Mouse (Mus musculus) limb, embryonic 11.5 days (tissue): Measurements from ENCODE around the gene Atp9a. TPM values are rescaled to one million over a fixed set of nuclear protein-coding genes. Genes with fewer than 3 reads are reported as not detected.

Experiments used
- ATAC-seq: fragments of 200-750 bp; cut with Nextera tagmentation; 2 replicates; pipeline ENCODE4 v1.8.0; 2017; ENCODE audit warnings: low read depth; ENCODE audit not compliant: insufficient number of reproducible peaks, low FRiP score, low TSS enrichment
- DNase-seq: peaks from one replicate; pipeline ENCODE4 v3.0.0-alpha.2; 2015; ENCODE audit warnings: low spot score
- H3K27ac ChIP-seq: fragments of 300-500 bp; sonication (generic); replicated peaks from 2 replicates; pipeline ENCODE4 v1.5.1; 2014; ENCODE audit warnings: low read depth, mild to moderate bottlenecking, low read length
- H3K27me3 ChIP-seq: fragments of 300-500 bp; sonication (generic); 2 replicates; pipeline ENCODE4 v1.6.1; 2014; ENCODE audit warnings: mild to moderate bottlenecking, low read length, mixed read lengths; ENCODE audit not compliant: control insufficient read depth, insufficient read depth
- H3K36me3 ChIP-seq: fragments of 300-500 bp; sonication (generic); 2 replicates; pipeline ENCODE4 v1.6.1; 2014; ENCODE audit warnings: mild to moderate bottlenecking, low read length, moderate library complexity, mixed read lengths; ENCODE audit not compliant: control insufficient read depth, insufficient read depth
- H3K4me1 ChIP-seq: fragments of 300-500 bp; sonication (generic); 2 replicates; pipeline ENCODE4 v1.6.1; 2014; ENCODE audit warnings: low read length, mixed read lengths; ENCODE audit not compliant: control insufficient read depth, insufficient read depth
- H3K4me2 ChIP-seq: fragments of 300-500 bp; sonication (generic); 2 replicates; pipeline ENCODE4 v1.6.1; 2014; ENCODE audit warnings: low read depth, mild to moderate bottlenecking, moderate library complexity; ENCODE audit not compliant: severe bottlenecking
- H3K4me3 ChIP-seq: fragments of 300-500 bp; sonication (generic); 2 replicates; pipeline ENCODE4 v1.5.1; 2014; ENCODE audit warnings: low read depth, low read length
- H3K9ac ChIP-seq: fragments of 300-500 bp; sonication (generic); 2 replicates; pipeline ENCODE4 v1.6.1; 2014; ENCODE audit warnings: mild to moderate bottlenecking, low read length
- H3K9me3 ChIP-seq: fragments of 300-500 bp; sonication (generic); 2 replicates; pipeline ENCODE4 v1.6.1; 2016; ENCODE audit warnings: low read length; ENCODE audit not compliant: control insufficient read depth
- WGBS: fragments of 180-500 bp; shearing (Covaris S2); extraction: QIAGEN DNeasy Blood & Tissue Kit; methylation state at CpG from one replicate; pipeline ENCODE4 v1.1.7; 2014; 5-methylcytosine and 5-hydroxymethylcytosine counted together
- polyA plus RNA-seq: library from polyadenylated mRNA; unstranded; fragments of >200 nt; fragmentation: Nextera tagmentation; extraction: Ambion mirVana; gene quantifications from 2 replicates; pipeline ENCODE4 v1.2.1, GENCODE M21; 2014

Atp9a gene
- polyA plus RNA-seq, 1 experiment from 2014 or later = 7.0 TPM

DNA sequence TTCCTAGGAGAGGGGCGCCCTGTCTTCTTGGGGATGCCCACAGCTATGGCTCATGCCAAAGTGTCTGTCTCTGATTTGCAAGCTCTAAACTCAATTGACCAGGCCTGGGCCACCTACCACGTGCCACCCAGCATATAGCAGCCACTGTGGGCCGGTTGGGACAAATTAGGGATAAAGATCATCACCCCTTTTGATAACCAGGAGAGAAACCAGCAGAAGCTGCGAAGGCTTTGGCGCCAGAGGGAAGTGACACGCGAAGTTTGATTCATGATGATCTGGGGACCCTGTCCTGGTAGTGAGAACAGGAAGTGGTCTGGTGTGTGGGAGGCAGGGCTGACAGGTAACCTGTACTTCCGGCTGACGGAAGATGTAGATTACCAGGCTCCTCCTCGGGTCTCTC, 151.7 kb downstream of the Atp9a start:
- peaks cover 8% of the 10 kb centered on the region for H3K4me1 ChIP-seq
- 36% methylated on average over 10 of the region's 10 CpGs for WGBS
- H3K4me2 ChIP-seq = peak overlapping the region; percentile 68
- H3K9me3 ChIP-seq = no peaks in the 10 kb centered on the region
- H3K27ac ChIP-seq = no peak overlapping the region
- DNase-seq = no peak
- H3K36me3 ChIP-seq = no peaks in the 10 kb centered on the region
- peak overlapping the region; percentile 31 for H3K4me3 ChIP-seq
- ATAC-seq = 0 out of 2 replicates have a peak, but pooled peaks have one; percentile 17
- H3K27me3 ChIP-seq = peaks cover 18% of the 10 kb centered on the region
- no peak overlapping the region for H3K9ac ChIP-seq

DNA sequence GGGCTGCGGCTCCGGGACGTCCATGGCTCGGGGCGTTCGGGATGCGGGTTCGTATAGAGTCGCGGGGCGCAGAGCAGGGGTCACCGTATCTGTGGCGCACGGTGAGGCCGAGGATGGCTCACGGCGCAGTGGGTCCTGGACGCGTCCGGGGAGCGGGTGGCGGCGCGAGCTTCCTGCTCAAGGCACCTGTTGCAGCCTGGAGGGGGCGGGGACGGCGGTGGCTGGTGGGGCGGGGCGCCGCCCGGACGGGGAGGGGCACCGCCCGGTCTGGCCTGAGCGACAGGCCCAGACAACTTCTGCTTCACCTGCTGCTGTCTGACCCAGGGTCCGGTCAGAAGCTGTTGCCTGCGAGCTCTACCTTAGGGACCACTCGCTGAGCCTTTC, 152.0 kb downstream of the Atp9a start:
- ATAC-seq (peak; percentile 69; the same call in 1 of the 2 replicates), DNase-seq (peak; percentile 49)
- H3K27me3 ChIP-seq = peaks cover 18% of the 10 kb centered on the region
- 0 out of 2 replicates have a peak overlapping the region, but pooled peaks have one; percentile 17 for H3K9ac ChIP-seq
- no peak overlapping the region for H3K27ac ChIP-seq
- WGBS = 1% methylated on average over 38 of the region's 38 CpGs
- no peaks in the 10 kb centered on the region for H3K9me3 ChIP-seq
- peak overlapping the region; percentile 31 for H3K4me3 ChIP-seq
- H3K36me3 ChIP-seq = no peaks in the 10 kb centered on the region
- peak overlapping the region; percentile 68 for H3K4me2 ChIP-seq
- peaks cover 8% of the 10 kb centered on the region for H3K4me1 ChIP-seq

DNA sequence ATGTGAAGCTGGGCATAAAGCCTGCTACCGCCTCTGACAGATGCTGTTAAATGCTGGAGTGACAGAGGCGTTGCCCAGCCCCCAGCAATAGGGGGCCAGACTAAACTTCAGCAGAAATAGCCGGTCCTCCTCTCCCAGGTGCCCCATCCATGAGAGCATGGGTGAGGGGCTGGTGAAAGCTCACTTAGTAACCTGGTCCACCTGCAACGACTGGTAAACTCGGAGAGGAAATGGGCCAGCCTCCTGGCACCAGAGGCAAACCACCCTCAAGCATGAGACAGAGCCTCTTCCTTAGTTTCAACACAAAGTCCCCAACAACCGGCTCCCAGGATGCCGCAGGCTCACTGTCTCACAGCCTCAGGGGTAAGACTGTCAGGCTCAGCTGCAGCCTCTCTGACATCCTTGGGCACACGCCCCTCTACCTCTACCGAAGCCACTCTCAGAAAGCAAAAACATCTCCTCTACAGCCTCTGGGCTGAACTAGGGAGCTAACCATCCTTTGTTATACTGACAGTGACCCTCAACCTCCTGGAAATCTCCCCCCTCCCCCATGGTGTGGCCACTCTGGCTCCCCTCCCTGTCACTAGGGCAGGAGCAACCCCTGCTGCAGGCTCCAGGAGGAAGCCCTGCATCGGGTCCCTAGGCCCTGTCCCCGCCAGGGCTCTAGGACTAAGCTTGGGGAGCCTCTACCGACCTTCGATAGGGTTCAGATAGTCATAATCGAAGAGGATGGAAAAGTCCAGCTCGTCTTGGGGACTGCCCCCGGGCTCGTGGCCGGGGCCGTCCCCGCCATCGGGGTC, 152.6 kb downstream of the Atp9a start:
- H3K4me3 ChIP-seq = peak overlapping the region; percentile 31
- ATAC-seq (no peak), DNase-seq (no peak)
- WGBS = 7% methylated on average over 21 of the region's 21 CpGs
- H3K27ac ChIP-seq = no peak overlapping the region
- 0 out of 2 replicates have a peak overlapping the region, but pooled peaks have one; percentile 17 for H3K9ac ChIP-seq
- peaks cover 18% of the 10 kb centered on the region for H3K27me3 ChIP-seq
- H3K4me2 ChIP-seq = peak overlapping the region; percentile 68
- no peaks in the 10 kb centered on the region for H3K9me3 ChIP-seq
- H3K36me3 ChIP-seq = no peaks in the 10 kb centered on the region
- H3K4me1 ChIP-seq = peaks cover 8% of the 10 kb centered on the region

GRCm38 (mm10) chr2:168588591-168589367, 153.4 kb downstream of the Atp9a start:
- DNase-seq (no peak), ATAC-seq (no peak)
- Histone ChIP-seq H3K4me1 (peaks cover 8% of the 10 kb centered on the region), H3K36me3 (no peaks in the 10 kb centered on the region), H3K9me3 (no peaks in the 10 kb centered on the region), H3K27me3 (peaks cover 18% of the 10 kb centered on the region), H3K27ac (no peak overlapping the region), H3K4me3 (no peak overlapping the region), H3K9ac (no peak overlapping the region), H3K4me2 (no peak overlapping the region)
- WGBS = 55% methylated on average over 11 of the region's 11 CpGs

- peaks cover 18% of the 10 kb centered on the region for H3K27me3 ChIP-seq
- ATAC-seq (no peak), DNase-seq (no peak)
- H3K9ac ChIP-seq = no peak overlapping the region
- WGBS = 79% methylated on average over 8 of the region's 8 CpGs
- no peak overlapping the region for H3K27ac ChIP-seq
- H3K4me2 ChIP-seq = no peak overlapping the region
- no peaks in the 10 kb centered on the region for H3K36me3 ChIP-seq
- H3K4me3 ChIP-seq = no peak overlapping the region
- H3K9me3 ChIP-seq = no peaks in the 10 kb centered on the region
- peaks cover 10% of the 10 kb centered on the region for H3K4me1 ChIP-seq
These were observed 155.1 kb downstream of the Atp9a start for GRCm38 (mm10) chr2:168587159-168587558.

DNA sequence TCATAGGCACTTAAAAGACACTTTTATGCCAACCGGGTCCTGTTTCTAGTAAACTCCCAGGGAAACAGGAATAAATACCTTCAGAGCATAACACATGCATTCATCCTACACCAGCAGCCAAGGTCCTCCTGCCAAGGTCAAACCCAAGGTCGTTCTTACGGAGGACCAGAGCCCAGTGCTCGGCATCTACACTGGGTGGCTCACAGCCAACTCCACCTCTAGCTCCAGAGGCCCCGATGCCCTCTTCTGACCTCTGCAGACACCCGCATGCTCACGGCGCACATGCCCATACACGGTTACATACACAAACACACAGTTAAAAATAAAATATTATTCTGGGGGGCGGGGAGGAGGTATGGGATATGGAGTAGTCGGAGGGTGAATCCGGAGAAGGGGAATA, 155.7 kb downstream of the Atp9a start:
- Histone ChIP-seq H3K36me3 (no peaks in the 10 kb centered on the region), H3K9me3 (no peaks in the 10 kb centered on the region), H3K27ac (no peak overlapping the region), H3K4me1 (peaks cover 12% of the 10 kb centered on the region), H3K27me3 (peaks cover 18% of the 10 kb centered on the region), H3K4me3 (no peak overlapping the region), H3K9ac (no peak overlapping the region), H3K4me2 (no peak overlapping the region)
- DNase-seq = no peak
- ATAC-seq = no peak
- 89% methylated on average over 12 of the region's 12 CpGs for WGBS

GRCm38 (mm10) chr2:168584857-168585256, 157.4 kb downstream of the Atp9a start:
- Histone ChIP-seq H3K36me3 (no peaks in the 10 kb centered on the region), H3K27me3 (peaks cover 6% of the 10 kb centered on the region), H3K4me3 (no peak overlapping the region), H3K4me1 (peaks cover 22% of the 10 kb centered on the region), H3K9me3 (no peaks in the 10 kb centered on the region), H3K27ac (no peak overlapping the region), H3K9ac (no peak overlapping the region), H3K4me2 (no peak overlapping the region)
- WGBS = 77% methylated on average over 6 of the region's 6 CpGs
- ATAC-seq = no peak
- DNase-seq = no peak
